Mouse (Mus musculus) thymus, postnatal 0 days (tissue): ENCODE results near the gene Tmub2. TPM values are rescaled to one million over a fixed set of nuclear protein-coding genes. Genes with fewer than 3 reads are reported as not detected.
A peak's percentile ranks its signal among the peaks of the same experiment; 100 is the strongest.
"Not testable (repeated sequence)": the region's sequence is repeated elsewhere in the genome, so short reads cannot be mapped to it uniquely, and the experiment has no call there.

Source experiments
- DNase-seq: peaks from one replicate; pipeline ENCODE4 v3.0.0-alpha.2; 2015; ENCODE audit warnings: low spot score
- polyA plus RNA-seq: library from polyadenylated mRNA; unstranded; fragments of >200 nt; fragmentation: Nextera tagmentation; extraction: Ambion mirVana; gene quantifications from 2 replicates; pipeline ENCODE4 v1.2.1, GENCODE M21; 2015

Gene Tmub2
- polyA plus RNA-seq, 1 experiment from 2014 or later: 45.1 TPM

- no peak for DNase-seq
Observed at GRCm38 (mm10) chr11:102277754-102278153, 7.0 kb upstream of the Tmub2 start.

- no peak for DNase-seq
Observed at GRCm38 (mm10) chr11:102279595-102279994, 5.1 kb upstream of the Tmub2 start.

- DNase-seq: not testable (repeated sequence)
Observed at GRCm38 (mm10) chr11:102280267-102280666, 4.5 kb upstream of the Tmub2 start.

GRCm38 (mm10) chr11:102283922-102284321, 809 bp upstream of the Tmub2 start:
- no peak for DNase-seq

- no peak for DNase-seq
Observed at GRCm38 (mm10) chr11:102285095-102285834, 534 bp downstream of the Tmub2 start.

GRCm38 (mm10) chr11:102287485-102287884, 2.8 kb downstream of the Tmub2 start:
- DNase-seq: no peak

- no peak for DNase-seq
Observed at GRCm38 (mm10) chr11:102288027-102288804, 3.5 kb downstream of the Tmub2 start.

GRCm38 (mm10) chr11:102288913-102289312, 4.2 kb downstream of the Tmub2 start:
- no peak for DNase-seq

GRCm38 (mm10) chr11:102289511-102290100, 4.9 kb downstream of the Tmub2 start:
- DNase-seq: no peak

- no peak for DNase-seq
Observed at GRCm38 (mm10) chr11:102290141-102290540, 5.4 kb downstream of the Tmub2 start.

- no peak for DNase-seq
Observed at GRCm38 (mm10) chr11:102291051-102291535, 6.4 kb downstream of the Tmub2 start.

- no peak for DNase-seq
Observed at GRCm38 (mm10) chr11:102293971-102294370, 9.2 kb downstream of the Tmub2 start.

GRCm38 (mm10) chr11:102294416-102294815, 9.7 kb downstream of the Tmub2 start:
- DNase-seq: no peak

GRCm38 (mm10) chr11:102294887-102295597, 10.3 kb downstream of the Tmub2 start:
- DNase-seq: peak; percentile 84

GRCm38 (mm10) chr11:102295598-102296471, 11.1 kb downstream of the Tmub2 start:
- peak; percentile 71 for DNase-seq

GRCm38 (mm10) chr11:102296491-102297472, 12.1 kb downstream of the Tmub2 start, which contains the start of gene Atxn7l3:
Gene Atxn7l3 (minus strand): TSS chr11:102296631.
- peak; percentile 99 for DNase-seq

- peak; percentile 37 for DNase-seq
Observed at GRCm38 (mm10) chr11:102297577-102298556, 13.1 kb downstream of the Tmub2 start.

- DNase-seq: peak; percentile 87
Observed at GRCm38 (mm10) chr11:102299839-102300238, 15.1 kb downstream of the Tmub2 start.
